Mouse (Mus musculus): Measurements from ENCODE around the gene Arhgap28. TPM values are rescaled to one million over a fixed set of nuclear protein-coding genes. Genes with fewer than 3 reads are reported as not detected.

Gene Arhgap28
- 2.9 and 10.8 TPM in 2 replicates for polyA plus RNA-seq (2012; rRNA removed; ENCODE audit: low replicate concordance)

GRCm38 (mm10) chr17:68003741-68004560 is at the start of gene Arhgap28:
Gene Arhgap28 (minus strand): TSS chr17:68004120.

Data from subcutaneous adipose tissue, adult 2 months (tissue).